Mouse (Mus musculus) heart, embryonic 15.5 days (tissue): ENCODE measurements at regions not wholly inside any gene's neighbourhood (a gene's known extent, or its start where the extent isn't known, plus 50 kb on each side); places are given as distances from the start of the nearest gene placed in this dataset.

Source experiments
- ATAC-seq: fragments of 200-750 bp; cut with Nextera tagmentation; replicated peaks from 2 replicates; pipeline ENCODE4 v1.8.0; 2017; ENCODE audit warnings: low read depth, moderate TSS enrichment; ENCODE audit not compliant: insufficient number of reproducible peaks, insufficient read depth, low FRiP score
- H3K27ac ChIP-seq: fragments of 300-500 bp; sonication (generic); 2 replicates; pipeline ENCODE4 v1.5.1; 2015; ENCODE audit warnings: mild to moderate bottlenecking, inconsistent platforms
- H3K27me3 ChIP-seq: fragments of 300-500 bp; sonication (generic); 2 replicates; pipeline ENCODE4 v1.6.1; 2015; ENCODE audit warnings: inconsistent platforms
- H3K36me3 ChIP-seq: fragments of 300-500 bp; sonication (generic); 2 replicates; pipeline ENCODE4 v1.6.1; 2015; ENCODE audit warnings: mild to moderate bottlenecking, inconsistent platforms
- H3K4me1 ChIP-seq: fragments of 300-500 bp; sonication (generic); replicated peaks from 2 replicates; pipeline ENCODE4 v1.6.1; 2015; ENCODE audit warnings: inconsistent platforms
- H3K4me2 ChIP-seq: fragments of 300-500 bp; sonication (generic); 2 replicates; pipeline ENCODE4 v1.6.1; 2015; ENCODE audit warnings: inconsistent platforms, mild to moderate bottlenecking, moderate library complexity
- H3K4me3 ChIP-seq: fragments of 300-500 bp; sonication (generic); 2 replicates; pipeline ENCODE4 v1.5.1; 2015; ENCODE audit warnings: mild to moderate bottlenecking, inconsistent platforms
- H3K9ac ChIP-seq: fragments of 300-500 bp; sonication (generic); 2 replicates; pipeline ENCODE4 v1.6.1; 2015; ENCODE audit warnings: mild to moderate bottlenecking, inconsistent platforms
- H3K9me3 ChIP-seq: fragments of 300-500 bp; sonication (generic); replicated peaks from 2 replicates; pipeline ENCODE4 v1.6.1; 2016; ENCODE audit warnings: inconsistent platforms
- WGBS: fragments of 180-500 bp; shearing (Covaris S2); methylation state at CpG from one replicate; pipeline ENCODE4 v1.1.7; 2015; ENCODE audit warnings: mixed read lengths; 5-methylcytosine and 5-hydroxymethylcytosine counted together

- no peaks in the 10 kb centered on the region for H3K36me3 ChIP-seq
- H3K27ac ChIP-seq: no peak overlapping the region
- no peaks in the 10 kb centered on the region for H3K27me3 ChIP-seq
- WGBS: 75% methylated on average over 3 of the region's 3 CpGs
- H3K4me3 ChIP-seq: no peak overlapping the region
- H3K4me1 ChIP-seq: no peaks in the 10 kb centered on the region
- no peaks in the 10 kb centered on the region for H3K9me3 ChIP-seq
- ATAC-seq: no peak
- H3K4me2 ChIP-seq: no peak overlapping the region
- no peak overlapping the region for H3K9ac ChIP-seq
These were observed 453.4 kb downstream of the Plcl1 start for GRCm38 (mm10) chr1:55859113-55859512.

- Histone ChIP-seq H3K9ac (no peak overlapping the region), H3K27ac (peak overlapping the region; percentile 56; the same call in 1 of the 2 replicates), H3K36me3 (no peaks in the 10 kb centered on the region), H3K9me3 (no peaks in the 10 kb centered on the region), H3K4me3 (no peak overlapping the region), H3K4me2 (no peak overlapping the region), H3K27me3 (no peaks in the 10 kb centered on the region), H3K4me1 (no peaks in the 10 kb centered on the region)
- no peak for ATAC-seq
- WGBS: 72% methylated on average over 3 of the region's 3 CpGs
These were observed 457.4 kb downstream of the Plcl1 start for GRCm38 (mm10) chr1:55863113-55863512.

DNA sequence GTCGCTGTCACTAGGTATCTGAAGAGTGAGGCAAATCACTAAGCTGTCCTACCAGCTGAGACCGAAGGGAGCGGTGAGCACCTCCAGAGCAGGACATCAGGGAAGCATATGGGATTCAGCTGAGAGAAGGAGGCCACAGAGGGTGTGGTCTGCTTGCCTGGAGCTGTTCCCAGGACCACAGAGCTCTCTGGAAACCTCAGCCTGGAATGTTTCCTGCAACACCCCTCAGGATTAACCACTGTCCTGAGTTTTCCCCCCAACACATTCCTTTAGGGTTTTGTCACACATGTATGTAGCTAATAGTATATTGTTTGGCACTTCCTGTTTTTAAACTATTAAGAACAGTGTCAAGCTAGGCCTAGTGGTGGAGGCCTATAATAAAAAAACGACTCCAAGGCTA is 459.6 kb downstream of the Plcl1 start:
- Histone ChIP-seq H3K27ac (no peak overlapping the region), H3K4me1 (no peaks in the 10 kb centered on the region), H3K36me3 (no peaks in the 10 kb centered on the region), H3K27me3 (no peaks in the 10 kb centered on the region), H3K9ac (no peak overlapping the region), H3K9me3 (no peaks in the 10 kb centered on the region), H3K4me2 (no peak overlapping the region), H3K4me3 (no peak overlapping the region)
- WGBS: 54% methylated on average over 4 of the region's 4 CpGs
- peak; percentile 50 for ATAC-seq

DNA sequence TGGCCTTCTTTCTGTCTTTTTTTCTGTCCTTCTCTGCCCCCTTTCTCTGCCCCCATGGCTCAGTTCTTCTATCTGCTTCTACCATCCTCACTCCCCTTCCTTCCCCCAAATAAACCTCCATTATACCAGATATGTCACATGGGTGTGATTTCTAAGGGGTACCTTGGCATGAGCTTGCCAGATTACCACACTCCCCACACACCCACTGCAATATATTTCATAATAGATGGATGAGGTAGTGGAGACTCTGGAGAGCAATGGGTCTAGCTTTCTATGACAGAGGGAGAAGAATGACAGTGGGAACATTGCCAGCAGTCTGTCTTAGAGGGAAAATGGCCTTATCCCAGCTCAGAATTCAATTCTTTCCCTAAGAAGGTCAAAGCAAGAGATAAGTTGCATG is 461.0 kb downstream of the Plcl1 start:
- no peaks in the 10 kb centered on the region for H3K36me3 ChIP-seq
- no peak overlapping the region for H3K9ac ChIP-seq
- no peaks in the 10 kb centered on the region for H3K9me3 ChIP-seq
- no peaks in the 10 kb centered on the region for H3K27me3 ChIP-seq
- H3K4me3 ChIP-seq: no peak overlapping the region
- H3K4me1 ChIP-seq: no peaks in the 10 kb centered on the region
- no peak overlapping the region for H3K27ac ChIP-seq
- ATAC-seq: no peak
- no peak overlapping the region for H3K4me2 ChIP-seq

GRCm38 (mm10) chr1:55873583-55873982 is 467.9 kb downstream of the Plcl1 start:
- Histone ChIP-seq H3K36me3 (no peaks in the 10 kb centered on the region), H3K4me3 (no peak overlapping the region), H3K27me3 (no peaks in the 10 kb centered on the region), H3K27ac (no peak overlapping the region), H3K9ac (no peak overlapping the region), H3K4me2 (no peak overlapping the region), H3K9me3 (no peaks in the 10 kb centered on the region), H3K4me1 (no peaks in the 10 kb centered on the region)
- ATAC-seq: no peak
- WGBS: 81% methylated on average over 4 of the region's 4 CpGs

DNA sequence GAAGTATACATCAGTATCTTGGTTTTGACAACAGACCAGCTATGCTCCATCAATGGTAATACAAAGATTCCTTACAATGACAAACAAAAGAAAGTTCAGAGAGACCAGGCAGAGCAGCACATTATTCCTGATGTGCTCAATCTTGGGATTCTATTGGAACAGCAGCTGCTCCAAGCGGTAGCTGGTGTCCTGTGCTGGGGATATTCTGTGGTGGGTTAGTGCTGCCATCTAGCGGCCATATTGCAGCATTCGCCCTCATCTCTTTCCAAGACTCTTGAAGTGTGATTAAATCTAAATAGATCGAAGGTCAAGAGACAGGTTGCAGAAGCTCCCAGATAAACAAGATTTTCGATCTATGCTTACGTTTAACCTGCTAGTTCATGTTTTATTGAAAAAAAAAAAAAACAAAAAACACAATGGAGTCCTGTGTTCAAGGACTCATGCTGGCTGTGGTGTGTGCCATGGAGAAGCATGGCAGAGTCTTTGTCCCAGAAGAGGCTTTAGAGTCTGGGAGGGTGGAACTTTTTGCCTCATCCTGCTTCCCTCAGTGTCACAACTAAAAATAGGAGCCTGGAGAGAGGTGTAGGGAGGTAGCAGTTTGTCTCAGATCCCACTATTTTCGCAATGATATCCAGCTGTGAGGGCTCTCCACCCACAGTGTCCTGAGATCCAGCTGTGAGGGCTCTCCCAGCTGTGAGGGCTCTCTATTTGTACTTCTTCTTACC is 468.6 kb downstream of the Plcl1 start:
- Histone ChIP-seq H3K36me3 (no peaks in the 10 kb centered on the region), H3K9ac (no peak overlapping the region), H3K4me3 (no peak overlapping the region), H3K4me2 (no peak overlapping the region), H3K9me3 (no peaks in the 10 kb centered on the region), H3K4me1 (no peaks in the 10 kb centered on the region), H3K27ac (no peak overlapping the region), H3K27me3 (no peaks in the 10 kb centered on the region)
- ATAC-seq: no peak
- 17% methylated on average over 7 of the region's 7 CpGs for WGBS

DNA sequence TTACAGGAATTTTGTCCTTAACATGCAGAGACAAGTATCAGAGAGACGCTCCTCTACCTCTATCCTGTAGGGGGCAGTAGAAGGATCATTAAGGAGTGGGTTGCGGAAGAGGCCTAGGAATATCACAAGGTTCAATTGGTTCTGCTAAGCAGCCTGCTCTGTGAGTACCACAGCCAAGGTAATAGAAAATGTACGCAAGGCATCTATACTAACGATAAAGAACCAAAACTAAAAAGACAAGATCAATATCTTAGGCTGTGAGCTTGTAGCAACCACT is 469.1 kb downstream of the Plcl1 start:
- H3K4me3 ChIP-seq: no peak overlapping the region
- no peak for ATAC-seq
- H3K27me3 ChIP-seq: no peaks in the 10 kb centered on the region
- H3K9ac ChIP-seq: no peak overlapping the region
- no peaks in the 10 kb centered on the region for H3K4me1 ChIP-seq
- H3K9me3 ChIP-seq: no peaks in the 10 kb centered on the region
- 69% methylated on average over 4 of the region's 4 CpGs for WGBS
- no peak overlapping the region for H3K4me2 ChIP-seq
- no peak overlapping the region for H3K27ac ChIP-seq
- H3K36me3 ChIP-seq: no peaks in the 10 kb centered on the region

DNA sequence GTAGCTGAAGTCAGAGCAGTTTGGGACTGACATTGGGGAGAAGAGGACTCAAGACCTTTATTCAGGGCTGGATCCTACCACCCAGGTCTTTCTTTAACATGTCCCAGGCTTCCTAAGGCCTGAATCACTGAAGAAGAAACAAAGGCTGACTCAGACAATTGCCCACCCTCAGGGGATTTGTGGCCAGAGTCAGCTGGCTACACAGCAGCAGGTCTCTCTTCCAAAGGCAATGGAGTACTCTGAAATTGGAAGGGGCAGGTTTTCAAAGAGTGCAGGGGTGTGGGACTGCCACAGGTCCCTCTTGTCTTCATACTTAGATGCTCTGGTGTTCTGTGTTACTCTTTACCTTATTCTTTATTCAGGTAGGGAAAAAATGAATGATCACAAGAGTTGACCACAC is 478.9 kb downstream of the Plcl1 start:
- Histone ChIP-seq H3K4me1 (peaks cover 16% of the 10 kb centered on the region), H3K4me2 (no peak overlapping the region), H3K9me3 (no peaks in the 10 kb centered on the region), H3K27me3 (peaks cover 19% of the 10 kb centered on the region), H3K36me3 (no peaks in the 10 kb centered on the region), H3K9ac (no peak overlapping the region), H3K27ac (no peak overlapping the region), H3K4me3 (no peak overlapping the region)
- ATAC-seq: no peak

DNA sequence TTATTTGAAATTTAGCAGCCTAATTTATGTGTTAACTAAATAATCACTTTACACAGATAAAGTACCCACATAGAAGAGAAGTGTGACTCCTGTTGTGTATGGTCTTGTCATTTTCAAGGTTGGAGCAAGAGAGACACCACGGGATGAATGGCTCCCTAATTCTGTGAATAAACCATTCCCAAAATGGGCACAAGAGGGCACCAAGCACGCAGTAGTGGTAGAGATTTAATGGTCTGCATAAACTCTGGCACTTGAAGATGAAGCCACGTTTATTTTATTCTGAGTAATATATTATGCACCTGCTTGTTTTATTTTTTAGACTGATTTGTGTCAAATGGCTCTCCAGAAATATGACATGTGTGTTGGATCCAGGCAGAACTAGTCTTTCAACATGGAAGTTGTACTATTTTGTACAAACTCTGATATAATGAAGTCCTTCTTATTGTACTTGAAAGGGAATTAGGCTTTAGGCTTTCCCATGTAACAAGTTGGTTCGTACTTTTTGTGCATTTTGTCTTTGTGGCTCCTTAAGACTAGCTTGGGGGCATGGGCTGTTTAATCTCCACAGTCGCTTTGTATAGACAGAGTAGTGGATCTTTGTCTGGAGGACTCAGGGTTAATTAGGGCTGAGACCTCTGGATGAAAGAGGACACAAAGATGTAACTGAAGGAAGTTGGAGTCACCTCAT is 480.8 kb downstream of the Plcl1 start:
- no peak overlapping the region for H3K4me3 ChIP-seq
- peaks cover 35% of the 10 kb centered on the region for H3K27me3 ChIP-seq
- no peaks in the 10 kb centered on the region for H3K36me3 ChIP-seq
- 28% methylated on average over 5 of the region's 5 CpGs for WGBS
- H3K4me1 ChIP-seq: peaks cover 16% of the 10 kb centered on the region
- H3K27ac ChIP-seq: no peak overlapping the region
- no peak overlapping the region for H3K9ac ChIP-seq
- no peak for ATAC-seq
- H3K9me3 ChIP-seq: no peaks in the 10 kb centered on the region
- no peak overlapping the region for H3K4me2 ChIP-seq

DNA sequence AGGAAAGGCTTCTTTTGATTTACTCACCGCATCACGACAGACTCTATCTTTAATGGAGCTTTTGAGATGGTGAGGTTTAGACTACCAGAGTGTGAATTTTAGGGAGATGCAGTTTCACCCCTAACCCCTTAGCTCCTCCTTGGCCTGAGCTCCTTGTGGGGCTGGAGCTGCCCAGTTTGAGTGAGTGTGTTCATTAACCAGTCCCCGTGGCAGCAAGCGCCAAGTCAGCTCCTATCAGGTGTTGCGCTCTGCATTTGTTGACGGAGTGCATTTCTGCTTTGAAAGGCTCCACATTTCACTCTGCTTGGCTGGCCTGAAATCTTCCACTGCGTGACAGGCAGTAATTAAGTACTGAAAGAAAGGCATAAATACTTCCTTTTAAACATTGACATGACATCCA is 481.7 kb downstream of the Plcl1 start:
- no peaks in the 10 kb centered on the region for H3K36me3 ChIP-seq
- no peak overlapping the region for H3K9ac ChIP-seq
- H3K27me3 ChIP-seq: peaks cover 42% of the 10 kb centered on the region
- no peak overlapping the region for H3K27ac ChIP-seq
- peaks cover 16% of the 10 kb centered on the region for H3K4me1 ChIP-seq
- ATAC-seq: no peak
- WGBS: 42% methylated on average over 7 of the region's 7 CpGs
- H3K4me3 ChIP-seq: no peak overlapping the region
- H3K9me3 ChIP-seq: no peaks in the 10 kb centered on the region
- H3K4me2 ChIP-seq: no peak overlapping the region

- Histone ChIP-seq H3K27ac (no peak overlapping the region), H3K9ac (no peak overlapping the region), H3K36me3 (no peaks in the 10 kb centered on the region), H3K4me3 (peak overlapping the region; percentile 5; the same call in 1 of the 2 replicates), H3K4me1 (peaks cover 16% of the 10 kb centered on the region), H3K9me3 (no peaks in the 10 kb centered on the region), H3K27me3 (peaks cover 51% of the 10 kb centered on the region), H3K4me2 (peak overlapping the region; percentile 55)
- WGBS: 37% methylated on average over 17 of the region's 17 CpGs
- ATAC-seq: no peak
These were observed 483.1 kb downstream of the Plcl1 start for GRCm38 (mm10) chr1:55888711-55889366.
